Mouse (Mus musculus): Measurements from ENCODE around the gene Rab3gap1. TPM values are rescaled to one million over a fixed set of nuclear protein-coding genes. Genes with fewer than 3 reads are reported as not detected.

Rab3gap1 gene
- polyA plus RNA-seq (2016; fragmentation: Nextera tagmentation; extraction: Ambion mirVana) = 23.1 and 23.6 TPM in 2 replicates

DNA sequence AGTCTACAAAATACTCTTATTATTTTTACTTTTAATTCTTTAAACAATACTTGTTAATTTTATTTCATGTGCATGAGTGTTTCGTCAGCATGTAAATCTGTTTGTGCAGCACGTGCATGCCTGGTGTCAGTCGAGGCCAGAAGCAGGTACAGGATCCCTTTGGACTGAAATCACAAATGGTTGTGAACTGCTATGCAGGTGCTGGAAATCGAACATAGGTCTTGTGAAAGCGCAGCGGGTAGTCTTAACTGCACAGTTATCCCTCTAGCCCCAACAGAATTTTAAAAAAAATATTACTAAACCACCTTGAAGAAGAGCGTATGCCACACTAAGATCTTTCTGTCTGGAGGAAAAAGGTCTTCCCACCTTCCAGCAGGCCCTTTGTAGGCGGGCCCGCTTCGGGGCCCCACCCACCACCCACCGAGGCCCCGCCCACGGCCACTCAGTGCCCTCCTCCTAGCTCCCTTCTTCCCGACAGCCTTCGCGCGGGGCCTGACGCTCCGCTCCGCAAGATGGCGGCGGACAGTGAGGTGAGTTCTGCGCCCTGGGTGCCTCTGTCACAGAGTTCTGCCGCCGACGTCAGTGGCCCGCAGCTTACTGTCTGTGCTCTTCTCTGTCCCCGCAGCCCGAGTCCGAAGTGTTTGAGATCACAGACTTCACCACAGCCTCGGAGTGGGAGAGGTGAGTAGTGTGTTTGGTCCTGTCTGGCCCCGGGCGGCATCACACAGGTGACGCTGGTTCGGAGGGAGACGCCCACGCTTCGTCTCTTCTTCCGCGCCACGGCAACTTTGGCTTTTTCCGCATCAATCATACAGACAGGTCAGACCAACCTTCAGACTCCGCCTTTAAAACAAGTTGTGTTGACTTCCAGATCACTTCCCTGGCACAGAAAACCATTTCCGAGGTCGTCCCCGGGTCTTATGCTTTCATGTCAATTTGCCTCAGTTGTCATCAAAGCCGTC lies at the start of gene Rab3gap1:
Gene Rab3gap1 (plus strand): TSS at position 474 of the 962 bp plus-strand sequence.
- H3K9ac ChIP-seq = peak within 1 kb of the TSS; percentile 77
- H3K27ac ChIP-seq = peak within 1 kb of the TSS; percentile 70
- H3K27me3 ChIP-seq = no peaks in the 10 kb centered on the region
- H3K36me3 ChIP-seq = 0 out of 2 replicates have a peak, but pooled peaks cover 3% of the 10 kb centered on the region
- H3K4me2 ChIP-seq (replicated peaks) = peak within 1 kb of the TSS; percentile 68
- 12% methylated on average over 47 of the region's 47 CpGs for WGBS
- no peaks in the 10 kb centered on the region for H3K9me3 ChIP-seq
- peak within 1 kb of the TSS; percentile 86 for H3K4me3 ChIP-seq
- peak; percentile 96 for ATAC-seq (ENCODE audit: insufficient number of reproducible peaks, insufficient read depth, low FRiP score, low TSS enrichment)
- peaks cover 3% of the 10 kb centered on the region; the same call in 1 of the 2 replicates for H3K4me1 ChIP-seq

DNA sequence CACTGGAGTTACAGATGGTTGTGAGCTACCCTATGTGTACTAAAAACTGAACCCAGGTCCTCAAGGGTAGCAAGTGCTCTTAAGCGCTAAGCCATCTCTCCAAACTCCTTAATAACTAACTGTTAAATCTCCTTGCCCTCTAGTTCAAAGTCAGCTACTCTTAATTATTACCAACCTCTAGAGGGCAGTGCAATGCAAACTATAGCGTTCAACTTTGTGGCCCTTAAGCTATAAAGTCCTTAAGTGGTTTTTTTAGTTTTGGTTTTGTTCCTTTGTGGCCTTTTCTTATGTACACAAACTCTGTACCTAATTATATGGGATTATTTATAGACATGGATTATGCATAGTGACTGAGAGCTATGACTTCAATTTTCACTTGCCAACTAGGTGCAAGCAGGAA lies 41.2 kb upstream of the Rab3gap1 start:
- no peak overlapping the region for H3K4me2 ChIP-seq (replicated peaks)
- H3K27ac ChIP-seq = no peak overlapping the region
- no peaks in the 10 kb centered on the region for H3K27me3 ChIP-seq
- WGBS = 28% methylated on average over 2 of the region's 2 CpGs
- no peak overlapping the region for H3K4me3 ChIP-seq
- no peaks in the 10 kb centered on the region for H3K36me3 ChIP-seq
- H3K9me3 ChIP-seq = no peaks in the 10 kb centered on the region
- H3K9ac ChIP-seq = no peak overlapping the region
- no peaks in the 10 kb centered on the region for H3K4me1 ChIP-seq
- no peak for ATAC-seq (ENCODE audit: insufficient number of reproducible peaks, insufficient read depth, low FRiP score, low TSS enrichment)

GRCm38 (mm10) chr1:127830215-127830921 lies 38.2 kb upstream of the Rab3gap1 start:
- H3K4me3 ChIP-seq = no peak overlapping the region
- WGBS = 85% methylated on average over 13 of the region's 13 CpGs

DNA sequence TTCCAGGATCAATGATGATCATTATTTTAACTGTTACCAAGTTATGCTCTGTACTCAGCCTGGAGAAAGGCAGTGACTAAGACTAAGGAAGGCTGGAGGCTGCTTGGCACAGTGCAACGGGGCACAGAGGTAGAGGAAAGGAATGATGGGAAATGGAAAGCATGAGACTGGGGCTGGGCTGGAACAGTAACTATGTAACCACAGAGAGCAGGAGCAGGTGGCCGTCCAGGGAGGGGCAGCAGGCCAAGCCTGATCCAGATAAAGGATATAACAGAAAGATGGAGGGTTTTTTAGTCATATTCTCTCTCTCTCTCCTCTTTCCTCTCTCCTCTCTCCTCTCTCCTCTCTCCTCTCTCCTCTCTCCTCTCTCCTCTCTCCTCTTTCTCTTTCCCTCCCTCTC lies 34.9 kb upstream of the Rab3gap1 start:
- ATAC-seq (ENCODE audit: insufficient number of reproducible peaks, insufficient read depth, low FRiP score, low TSS enrichment) = no peak
- H3K27me3 ChIP-seq = no peaks in the 10 kb centered on the region
- H3K36me3 ChIP-seq = no peaks in the 10 kb centered on the region
- H3K4me2 ChIP-seq (replicated peaks) = no peak overlapping the region
- H3K9me3 ChIP-seq = no peaks in the 10 kb centered on the region
- H3K4me1 ChIP-seq = no peaks in the 10 kb centered on the region
- WGBS = 54% methylated on average over 2 of the region's 2 CpGs
- no peak overlapping the region for H3K27ac ChIP-seq
- H3K9ac ChIP-seq = no peak overlapping the region
- no peak overlapping the region for H3K4me3 ChIP-seq

More at GRCm38 (mm10) chr1:127830215-127830921, 38.2 kb upstream of the Rab3gap1 start:
- H3K27me3 ChIP-seq = no peaks in the 10 kb centered on the region
- H3K9me3 ChIP-seq = no peaks in the 10 kb centered on the region
- no peaks in the 10 kb centered on the region for H3K36me3 ChIP-seq
- no peak overlapping the region for H3K4me2 ChIP-seq (replicated peaks)
- no peak overlapping the region for H3K9ac ChIP-seq
- H3K4me1 ChIP-seq = no peaks in the 10 kb centered on the region
- no peak overlapping the region for H3K27ac ChIP-seq
- ATAC-seq (ENCODE audit: insufficient number of reproducible peaks, insufficient read depth, low FRiP score, low TSS enrichment) = no peak

DNA sequence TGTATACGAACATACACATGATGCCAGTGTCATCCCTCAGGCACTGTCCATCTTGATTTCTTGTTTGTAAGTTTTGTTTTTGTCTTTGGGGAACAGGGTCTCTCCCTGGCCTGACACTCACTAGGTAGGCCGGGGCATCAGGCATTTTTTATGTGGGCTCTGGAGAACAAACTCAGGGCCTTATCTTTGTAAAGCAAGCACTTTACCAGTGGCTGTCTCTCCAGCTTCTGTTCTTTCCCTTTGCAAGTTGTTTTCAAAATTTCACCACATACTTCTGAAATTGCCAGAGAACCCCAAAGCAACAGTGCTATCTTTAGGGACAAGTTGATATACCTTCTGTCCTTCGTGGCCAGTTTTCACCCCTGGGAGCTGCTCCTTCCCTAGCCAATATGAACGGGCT lies 34.4 kb upstream of the Rab3gap1 start:
- no peaks in the 10 kb centered on the region for H3K4me1 ChIP-seq
- no peaks in the 10 kb centered on the region for H3K9me3 ChIP-seq
- no peak overlapping the region for H3K4me3 ChIP-seq
- H3K27me3 ChIP-seq = no peaks in the 10 kb centered on the region
- WGBS = 76% methylated on average over 4 of the region's 4 CpGs
- H3K36me3 ChIP-seq = no peaks in the 10 kb centered on the region
- H3K4me2 ChIP-seq (replicated peaks) = no peak overlapping the region
- H3K27ac ChIP-seq = no peak overlapping the region
- no peak for ATAC-seq (ENCODE audit: insufficient number of reproducible peaks, insufficient read depth, low FRiP score, low TSS enrichment)
- H3K9ac ChIP-seq = no peak overlapping the region

GRCm38 (mm10) chr1:127836619-127837018 lies 32.0 kb upstream of the Rab3gap1 start:
- no peaks in the 10 kb centered on the region for H3K36me3 ChIP-seq
- H3K9ac ChIP-seq = no peak overlapping the region
- H3K27me3 ChIP-seq = no peaks in the 10 kb centered on the region
- ATAC-seq (ENCODE audit: insufficient number of reproducible peaks, insufficient read depth, low FRiP score, low TSS enrichment) = no peak
- WGBS = 55% methylated on average over 4 of the region's 4 CpGs
- H3K27ac ChIP-seq = no peak overlapping the region
- no peak overlapping the region for H3K4me2 ChIP-seq (replicated peaks)
- H3K9me3 ChIP-seq = no peaks in the 10 kb centered on the region
- H3K4me3 ChIP-seq = no peak overlapping the region
- H3K4me1 ChIP-seq = no peaks in the 10 kb centered on the region

DNA sequence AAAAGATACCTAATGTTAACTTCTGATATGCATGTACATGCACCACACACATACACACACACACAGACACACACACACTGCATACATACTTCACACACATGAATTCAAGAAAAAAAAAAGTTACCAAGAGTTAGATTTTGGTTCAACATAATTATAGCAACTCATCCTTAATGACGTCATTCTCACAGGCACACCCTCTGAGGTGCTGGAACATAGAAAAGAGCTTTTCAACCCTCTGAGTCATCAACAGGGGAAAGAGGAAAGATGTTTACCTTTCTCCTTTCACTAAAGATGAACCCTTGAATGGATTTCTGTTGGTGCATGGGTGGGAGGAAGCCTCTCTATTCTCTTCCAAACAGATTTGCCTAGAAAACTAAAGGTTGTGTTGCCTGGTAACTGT lies 30.0 kb upstream of the Rab3gap1 start:
- Histone ChIP-seq H3K9ac (no peak overlapping the region), H3K4me3 (no peak overlapping the region), H3K36me3 (no peaks in the 10 kb centered on the region), H3K4me2 (replicated peaks) (no peak overlapping the region), H3K4me1 (no peaks in the 10 kb centered on the region), H3K27me3 (no peaks in the 10 kb centered on the region), H3K9me3 (no peaks in the 10 kb centered on the region), H3K27ac (no peak overlapping the region)
- no peak for ATAC-seq (ENCODE audit: insufficient number of reproducible peaks, insufficient read depth, low FRiP score, low TSS enrichment)
- WGBS = 77% methylated on average over 1 of the region's 1 CpGs

- H3K4me1 ChIP-seq = no peaks in the 10 kb centered on the region
- no peak for ATAC-seq (ENCODE audit: insufficient number of reproducible peaks, insufficient read depth, low FRiP score, low TSS enrichment)
- H3K27me3 ChIP-seq = no peaks in the 10 kb centered on the region
- H3K4me3 ChIP-seq = no peak overlapping the region
- H3K9me3 ChIP-seq = no peaks in the 10 kb centered on the region
- 75% methylated on average over 5 of the region's 5 CpGs for WGBS
- H3K9ac ChIP-seq = no peak overlapping the region
- H3K27ac ChIP-seq = no peak overlapping the region
- H3K4me2 ChIP-seq (replicated peaks) = no peak overlapping the region
- H3K36me3 ChIP-seq = no peaks in the 10 kb centered on the region
Measured at GRCm38 (mm10) chr1:127845472-127845871, 23.1 kb upstream of the Rab3gap1 start.

GRCm38 (mm10) chr1:127850075-127850610 lies 18.4 kb upstream of the Rab3gap1 start:
- Histone ChIP-seq H3K9me3 (peaks cover 5% of the 10 kb centered on the region; the same call in 1 of the 2 replicates), H3K4me1 (no peaks in the 10 kb centered on the region), H3K27ac (no peak overlapping the region), H3K36me3 (no peaks in the 10 kb centered on the region), H3K4me2 (replicated peaks) (no peak overlapping the region), H3K9ac (no peak overlapping the region), H3K27me3 (no peaks in the 10 kb centered on the region), H3K4me3 (no peak overlapping the region)
- ATAC-seq (ENCODE audit: insufficient number of reproducible peaks, insufficient read depth, low FRiP score, low TSS enrichment) = no peak
- WGBS = 64% methylated on average over 7 of the region's 7 CpGs

DNA sequence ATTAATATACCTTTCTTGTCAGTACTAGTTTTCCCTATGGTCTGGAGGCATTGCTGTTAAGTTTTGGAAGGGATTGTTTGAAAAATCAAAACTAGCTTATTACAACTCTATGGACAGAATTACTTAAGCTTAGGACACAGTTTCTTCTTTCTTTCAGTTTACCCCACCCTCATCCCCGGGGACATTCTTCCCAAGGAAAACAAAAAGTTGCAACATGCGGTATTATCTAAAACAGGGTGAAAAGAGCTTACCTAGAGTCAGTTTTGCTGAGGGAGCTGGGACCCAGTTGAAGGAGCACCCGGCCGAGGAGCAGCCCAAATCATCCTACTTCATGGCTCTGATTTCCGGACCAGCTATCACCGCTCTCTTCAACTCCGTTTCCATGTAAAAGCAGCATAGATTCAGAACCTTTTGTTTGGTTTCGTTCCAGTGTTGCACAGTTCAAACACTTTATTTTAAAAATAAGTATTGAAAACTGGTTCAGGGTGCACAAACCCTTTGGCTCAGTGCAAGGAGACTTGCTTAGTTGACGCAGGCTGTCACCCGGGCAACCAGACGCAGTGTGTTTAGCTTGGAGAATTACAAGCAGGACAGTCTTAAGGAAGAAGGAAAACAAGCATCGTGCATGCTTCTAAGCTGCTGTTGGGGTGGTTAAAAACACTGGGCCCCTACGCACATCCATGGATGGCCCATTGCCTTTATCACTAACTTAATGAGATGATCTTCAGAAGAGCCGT lies 13.9 kb upstream of the Rab3gap1 start, which contains the start of gene Map3k19:
Gene Map3k19 (minus strand): TSS at position 546 of the 737 bp plus-strand sequence.
- WGBS = 79% methylated on average over 14 of the region's 14 CpGs
- no peak within 1 kb of the TSS for H3K9ac ChIP-seq
- peaks cover 5% of the 10 kb centered on the region; the same call in 1 of the 2 replicates for H3K9me3 ChIP-seq
- no peaks in the 10 kb centered on the region for H3K4me1 ChIP-seq
- H3K27ac ChIP-seq = no peak within 1 kb of the TSS
- no peak within 1 kb of the TSS for H3K4me3 ChIP-seq
- no peaks in the 10 kb centered on the region for H3K27me3 ChIP-seq
- ATAC-seq (ENCODE audit: insufficient number of reproducible peaks, insufficient read depth, low FRiP score, low TSS enrichment) = no peak
- no peaks in the 10 kb centered on the region for H3K36me3 ChIP-seq
- H3K4me2 ChIP-seq (replicated peaks) = no peak within 1 kb of the TSS
